Mouse (Mus musculus): ENCODE results near the gene Dok3.

DNA sequence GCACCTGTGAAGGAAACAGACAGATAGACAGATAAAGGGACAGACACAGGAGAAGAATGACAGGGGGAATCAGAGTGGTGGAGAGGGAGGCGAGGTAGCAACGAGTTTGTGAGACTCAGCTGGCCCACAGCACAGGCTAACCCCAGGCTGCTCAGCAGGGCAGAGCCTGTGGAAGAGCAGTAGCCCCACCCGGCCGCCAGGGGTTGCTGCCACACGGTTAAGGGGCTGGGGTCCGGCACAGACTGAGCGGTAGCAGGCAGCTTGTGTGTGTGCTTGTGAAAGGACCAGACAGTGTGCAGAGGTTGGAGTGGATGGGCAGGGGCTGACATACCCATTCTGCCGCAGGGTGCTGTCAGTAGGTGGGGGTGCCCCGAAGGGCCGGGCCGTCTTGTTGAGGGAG, 21.2 kb downstream of the Dok3 start:
- no peak for TF ChIP-seq POLR2A (IDR thresholded peaks at IDR 0.05; ENCODE audit: low read depth, low read length)
- TF ChIP-seq CTCF (IDR thresholded peaks at IDR 0.05; ENCODE audit: extremely low read depth, insufficient read length, insufficient replicate concordance, low read depth, low read length) = no peak
